Mouse (Mus musculus): ENCODE measurements around the gene Usp15. TPM values are rescaled to one million over a fixed set of nuclear protein-coding genes. Genes with fewer than 3 reads are reported as not detected.

Usp15 gene
- total and polyA plus RNA-seq, 3 experiments: 65.4 to 124 (median 113) TPM

DNA sequence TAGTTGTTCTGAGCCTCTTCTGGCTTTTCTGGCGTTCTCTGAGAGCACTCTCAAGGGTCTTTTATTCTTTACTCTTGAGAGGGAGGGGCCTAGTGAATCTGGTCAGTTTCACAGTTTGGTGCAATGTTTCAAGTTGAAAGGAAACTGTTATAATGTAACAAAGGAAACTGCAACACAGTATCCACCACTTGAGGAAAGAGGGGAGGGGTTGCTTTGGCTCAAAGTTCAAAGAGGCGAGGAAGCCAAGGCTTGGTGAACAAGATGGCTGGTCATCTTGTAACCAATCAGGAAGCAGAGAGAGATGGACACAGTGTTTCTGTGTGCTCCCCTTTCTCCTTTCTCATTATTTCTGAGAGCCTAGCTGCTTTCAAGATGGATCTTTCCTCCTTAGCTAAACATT lies 109.9 kb downstream of the Usp15 start:
- dilution Hi-C loops (cut with MboI; ENCODE audit: extremely low pct_ligation_motif_present, extremely low pct_unique_long_range_greater_than_20kb, low sequenced_read_pairs) (no loop called here), in situ Hi-C loops (cut with MboI; ENCODE audit: low pct_ligation_motif_present, low pct_unique_long_range_greater_than_20kb, low sequenced_read_pairs) (loop anchor here (5.0 kb wide), 1 partner anchor 285 kb away; no protein-coding TSS in a partner anchor)
- no peak overlapping the region for H3K27ac ChIP-seq (ENCODE audit: insufficient read depth, low read depth)

GRCm38 (mm10) chr10:123084900-123085641 lies 111.7 kb downstream of the Usp15 start:
- H3K9me3 ChIP-seq (replicated peaks; ENCODE audit: low read length): no peaks in the 10 kb centered on the region
- no peak overlapping the region for H3K4me3 ChIP-seq (replicated peaks in 1 of 3; ENCODE audit: low read depth in 2 of 3, low read length in 2 of 3, poor library complexity in 1 of 3)
- no peaks in the 10 kb centered on the region for H3K36me3 ChIP-seq (replicated peaks in 1 of 2; ENCODE audit: control insufficient read depth in 1 of 2, insufficient read depth in 1 of 2, low read length in 1 of 2)
- H3K79me2 ChIP-seq (replicated peaks; ENCODE audit: control insufficient read depth, extremely low read depth, insufficient read depth, poor library complexity, severe bottlenecking): no peaks in the 10 kb centered on the region
- 0 out of 4 replicates have a peak, but pooled peaks cover 0 to 3% of the 10 kb centered on the region in 2 experiments for H3K4me1 ChIP-seq (ENCODE audit: control insufficient read depth in 1 of 2, insufficient read depth in 2 of 2)
- in situ Hi-C loops (cut with MboI; ENCODE audit: low pct_ligation_motif_present, low pct_unique_long_range_greater_than_20kb, low sequenced_read_pairs) (loop anchor here (5.0 kb wide), 1 partner anchor 283 kb away; no protein-coding TSS in a partner anchor), dilution Hi-C loops (cut with MboI; ENCODE audit: extremely low pct_ligation_motif_present, extremely low pct_unique_long_range_greater_than_20kb, low sequenced_read_pairs) (no loop called here)
- no peak for DNase-seq (ENCODE audit: extremely low read depth)
- no peak overlapping the region for H3K4me2 ChIP-seq (ENCODE audit: insufficient read depth, low read depth, poor library complexity, severe bottlenecking)
- H3K27me3 ChIP-seq (replicated peaks): no peaks in the 10 kb centered on the region
- TF ChIP-seq RAD21 (IDR thresholded peaks at IDR 0.05; ENCODE audit: low read depth, low read length) (no peak), SMC3 (IDR thresholded peaks at IDR 0.05; ENCODE audit: low read depth, low read length) (no peak), CTCF (conservative IDR thresholded peaks at IDR 0.05 in 1 of 2, IDR thresholded peaks at IDR 0.05 in 1 of 2; ENCODE audit: low read depth in 2 of 2, low read length in 2 of 2) (no peak), UBTF (IDR thresholded peaks at IDR 0.05; ENCODE audit: low read depth, low read length) (no peak)
- no peak overlapping the region for H3K27ac ChIP-seq (ENCODE audit: insufficient read depth, low read depth)
- no peak overlapping the region for H3K9ac ChIP-seq (ENCODE audit: insufficient read depth, low read depth)

More for the DNA sequence above, 109.9 kb downstream of the Usp15 start:
- H3K27me3 ChIP-seq (replicated peaks): no peaks in the 10 kb centered on the region
- DNase-seq (ENCODE audit: extremely low read depth): no peak
- no peak overlapping the region for H3K9ac ChIP-seq (ENCODE audit: insufficient read depth, low read depth)
- TF ChIP-seq NRF1 (IDR thresholded peaks at IDR 0.05; ENCODE audit: low read depth, low read length): no peak
- H3K4me3 ChIP-seq (replicated peaks in 1 of 3; ENCODE audit: low read depth in 2 of 3, low read length in 2 of 3, poor library complexity in 1 of 3): no peak overlapping the region
- H3K9me3 ChIP-seq (replicated peaks; ENCODE audit: low read length): no peaks in the 10 kb centered on the region
- no peaks in the 10 kb centered on the region for H3K36me3 ChIP-seq (replicated peaks in 1 of 2; ENCODE audit: control insufficient read depth in 1 of 2, insufficient read depth in 1 of 2, low read length in 1 of 2)
- H3K4me1 ChIP-seq (ENCODE audit: control insufficient read depth in 1 of 2, insufficient read depth in 2 of 2): 0 out of 4 replicates have a peak, but pooled peaks cover 0 to 3% of the 10 kb centered on the region in 2 experiments
- no peaks in the 10 kb centered on the region for H3K79me2 ChIP-seq (replicated peaks; ENCODE audit: control insufficient read depth, extremely low read depth, insufficient read depth, poor library complexity, severe bottlenecking)
- no peak overlapping the region for H3K4me2 ChIP-seq (ENCODE audit: insufficient read depth, low read depth, poor library complexity, severe bottlenecking)

DNA sequence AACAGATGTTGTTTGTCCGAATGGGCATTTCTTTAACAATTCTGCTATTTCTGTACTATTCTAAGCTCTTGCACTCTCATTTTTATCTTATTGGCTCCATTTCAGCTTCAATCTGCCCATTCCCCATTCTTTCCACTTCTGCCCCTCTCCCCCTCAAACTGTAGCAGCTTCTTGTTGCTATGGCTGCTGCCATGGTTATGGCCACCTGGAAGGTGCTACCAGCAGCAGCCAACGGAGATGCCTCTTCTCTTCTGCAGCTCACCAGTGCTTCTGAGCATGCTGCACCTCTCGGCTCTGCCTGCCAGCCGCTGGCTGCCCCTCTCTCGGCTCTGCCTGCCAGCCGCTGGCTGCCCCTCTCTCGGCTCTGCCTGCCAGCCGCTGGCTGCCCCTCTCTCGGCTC lies 112.5 kb downstream of the Usp15 start:
- no peak for TF ChIP-seq USF1 (IDR thresholded peaks at IDR 0.05; ENCODE audit: low read depth, low read length)
- TF ChIP-seq MAX (IDR thresholded peaks at IDR 0.05; ENCODE audit: low read length): no peak
- TF ChIP-seq HCFC1 (IDR thresholded peaks at IDR 0.05; ENCODE audit: low read depth, low read length): no peak
- TF ChIP-seq TBP (conservative IDR thresholded peaks at IDR 0.05; ENCODE audit: low read depth, low read length): no peak
- TF ChIP-seq ZC3H11A (IDR thresholded peaks at IDR 0.05; ENCODE audit: low read depth, low read length): no peak
- no peak for TF ChIP-seq BHLHE40 (IDR thresholded peaks at IDR 0.05; ENCODE audit: low read depth, low read length)
- no peaks in the 10 kb centered on the region for H3K9me3 ChIP-seq (replicated peaks; ENCODE audit: low read length)
- no peak for DNase-seq (ENCODE audit: extremely low read depth)
- H3K4me1 ChIP-seq (ENCODE audit: control insufficient read depth in 1 of 2, insufficient read depth in 2 of 2): 0 out of 4 replicates have a peak, but pooled peaks cover 0 to 3% of the 10 kb centered on the region in 2 experiments
- dilution Hi-C loops (cut with MboI; ENCODE audit: extremely low pct_ligation_motif_present, extremely low pct_unique_long_range_greater_than_20kb, low sequenced_read_pairs): no loop called here
- no peak overlapping the region for H3K4me2 ChIP-seq (ENCODE audit: insufficient read depth, low read depth, poor library complexity, severe bottlenecking)
- H3K4me3 ChIP-seq (replicated peaks in 1 of 3; ENCODE audit: low read depth in 2 of 3, low read length in 2 of 3, poor library complexity in 1 of 3): no peak overlapping the region
- no peak overlapping the region for H3K9ac ChIP-seq (ENCODE audit: insufficient read depth, low read depth)
- in situ Hi-C loops (cut with MboI; ENCODE audit: low pct_ligation_motif_present, low pct_unique_long_range_greater_than_20kb, low sequenced_read_pairs): no loop called here
- H3K27ac ChIP-seq (ENCODE audit: insufficient read depth, low read depth): no peak overlapping the region
- H3K36me3 ChIP-seq (replicated peaks in 1 of 2; ENCODE audit: control insufficient read depth in 1 of 2, insufficient read depth in 1 of 2, low read length in 1 of 2): no peaks in the 10 kb centered on the region
- no peaks in the 10 kb centered on the region for H3K79me2 ChIP-seq (replicated peaks; ENCODE audit: control insufficient read depth, extremely low read depth, insufficient read depth, poor library complexity, severe bottlenecking)
- H3K27me3 ChIP-seq (replicated peaks): no peaks in the 10 kb centered on the region

Measured in CH12.LX (cell line).